Mouse (Mus musculus): ENCODE results near the gene Chit1. TPM values are rescaled to one million over a fixed set of nuclear protein-coding genes. Genes with fewer than 3 reads are reported as not detected.

The Chit1 gene
- polyA plus RNA-seq, 1 experiment from 2014 or later: 0.42 TPM

Other genes starting within 250 kb of the Chit1 start
- gene Optc, start 203.2 kb upstream of the Chit1 start, polyA plus RNA-seq (2015; fragmentation: Nextera tagmentation; extraction: Ambion mirVana): 0.18 and 0.36 TPM in 2 replicates
- 4.0 and 5.8 TPM in 2 replicates for gene Prelp, start 189.8 kb upstream of the Chit1 start, polyA plus RNA-seq (2015; fragmentation: Nextera tagmentation; extraction: Ambion mirVana)
- 23.3 and 32.3 TPM in 2 replicates for gene Fmod, start 74.0 kb upstream of the Chit1 start, polyA plus RNA-seq (2015; fragmentation: Nextera tagmentation; extraction: Ambion mirVana)
- 36.9 and 45.4 TPM in 2 replicates for gene Btg2, start 32.1 kb upstream of the Chit1 start, polyA plus RNA-seq (2015; fragmentation: Nextera tagmentation; extraction: Ambion mirVana)
- gene Chil1, start 70.9 kb downstream of the Chit1 start, polyA plus RNA-seq (2015; fragmentation: Nextera tagmentation; extraction: Ambion mirVana): 0.77 and 0.96 TPM in 2 replicates
- 0.28 and 0.76 TPM in 2 replicates for gene Mybph, start 82.2 kb downstream of the Chit1 start, polyA plus RNA-seq (2015; fragmentation: Nextera tagmentation; extraction: Ambion mirVana)
- 18.5 and 20.5 TPM in 2 replicates for gene Adora1, start 124.2 kb downstream of the Chit1 start, polyA plus RNA-seq (2015; fragmentation: Nextera tagmentation; extraction: Ambion mirVana)
- 0.98 and 2.0 TPM in 2 replicates for gene Myog, start 178.7 kb downstream of the Chit1 start, polyA plus RNA-seq (2015; fragmentation: Nextera tagmentation; extraction: Ambion mirVana)
- 9.7 and 10.3 TPM in 2 replicates for gene Ppfia4, start 221.7 kb downstream of the Chit1 start, polyA plus RNA-seq (2015; fragmentation: Nextera tagmentation; extraction: Ambion mirVana)